Mouse (Mus musculus): ENCODE data around the gene Tex19.1.

Tex19.1 gene

GRCm38 (mm10) chr11:121148193-121148592 is 2.2 kb downstream of the Tex19.1 start:
- DNase-seq = no peak

- DNase-seq = no peak
These were observed 8.3 kb downstream of the Tex19.1 start for GRCm38 (mm10) chr11:121154203-121154602.

GRCm38 (mm10) chr11:121156411-121156891 is 10.5 kb downstream of the Tex19.1 start:
- no peak for DNase-seq

GRCm38 (mm10) chr11:121159971-121160370 is 14.0 kb downstream of the Tex19.1 start, which contains the start of gene Uts2r:
Gene Uts2r, plus strand, starts transcription at chr11:121160271.
- DNase-seq = no peak

- no peak for DNase-seq
These were observed 14.8 kb downstream of the Tex19.1 start for GRCm38 (mm10) chr11:121160636-121161346.

- DNase-seq = no peak
These were observed 17.8 kb downstream of the Tex19.1 start for GRCm38 (mm10) chr11:121163751-121164150.

- no peak for DNase-seq
These were observed 27.3 kb downstream of the Tex19.1 start for GRCm38 (mm10) chr11:121173203-121173602.

GRCm38 (mm10) chr11:121174234-121174633 is 28.3 kb downstream of the Tex19.1 start:
- DNase-seq = no peak

- peak in 1 of 2 experiments; percentile 15 for DNase-seq
These were observed 30.6 kb downstream of the Tex19.1 start for GRCm38 (mm10) chr11:121176285-121177270.

GRCm38 (mm10) chr11:121189681-121190080 is 43.7 kb downstream of the Tex19.1 start:
- DNase-seq = no peak

GRCm38 (mm10) chr11:121192742-121193141 is 46.8 kb downstream of the Tex19.1 start:
- no peak for DNase-seq

- no peak for DNase-seq
These were observed 47.5 kb downstream of the Tex19.1 start for GRCm38 (mm10) chr11:121193415-121193814.
